Mouse (Mus musculus) cerebellum, postnatal 14 days (tissue): ENCODE measurements around the gene Dbil5.
A peak's percentile ranks its signal among the peaks of the same experiment; 100 is the strongest.
"Not testable (repeated sequence)": the region's sequence is repeated elsewhere in the genome, so short reads cannot be mapped to it uniquely, and the experiment has no call there.

Experiments used
- DNase-seq, 2 experiments: peaks; one replicate each; pipeline ENCODE4 v3.0.0; 2021; ENCODE audit warnings: mixed read lengths in 2 of 2

Dbil5 gene

DNA sequence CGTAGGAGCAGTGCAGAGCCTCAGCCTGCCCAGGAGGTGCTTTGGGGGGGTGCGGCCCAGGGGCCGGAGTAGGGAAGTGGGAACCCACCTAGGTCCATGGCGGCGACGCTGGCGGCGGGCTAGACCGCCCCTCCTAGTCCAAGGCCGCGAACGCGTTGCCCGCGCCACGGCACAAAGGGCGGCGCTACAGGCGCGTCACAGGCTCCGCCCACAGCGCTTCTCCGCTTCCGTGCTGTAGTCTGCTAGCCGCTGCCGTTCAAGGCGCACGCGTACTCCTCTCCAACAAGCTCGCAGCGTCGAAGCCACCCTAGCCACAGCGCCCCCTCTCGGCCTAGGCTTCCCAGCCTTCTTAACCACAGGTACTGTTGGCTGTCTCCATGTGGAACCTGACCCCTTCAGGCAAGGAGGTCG is at the start of gene Dbil5, which contains the start of gene Gemin4:
TSS of gene Dbil5 (plus strand) at position 219 of the 411 bp plus-strand sequence.
TSS of gene Gemin4 (minus strand) at position 275 of the 411 bp plus-strand sequence.
- DNase-seq, result peak; percentile 98 to 99

DNA sequence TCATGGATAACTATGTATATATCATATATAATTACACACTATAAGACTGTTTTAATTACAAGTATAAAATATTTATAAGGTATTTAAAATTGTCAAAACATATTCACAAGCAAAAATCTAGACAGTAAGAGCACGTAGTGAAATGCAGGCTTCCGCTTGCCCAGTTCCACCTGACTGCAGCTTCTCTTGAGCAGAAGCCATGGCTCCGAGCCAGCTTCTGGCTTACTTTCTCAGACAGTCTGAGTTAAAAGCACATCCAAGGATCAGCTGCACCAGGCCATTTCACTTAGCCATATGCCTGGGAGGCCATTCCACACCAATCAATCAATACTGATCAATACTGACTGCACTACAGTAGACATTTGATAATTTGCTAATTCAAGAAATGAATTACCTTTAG is 48.4 kb upstream of the Dbil5 start:
- DNase-seq, result peak; percentile 71 to 73

DNA sequence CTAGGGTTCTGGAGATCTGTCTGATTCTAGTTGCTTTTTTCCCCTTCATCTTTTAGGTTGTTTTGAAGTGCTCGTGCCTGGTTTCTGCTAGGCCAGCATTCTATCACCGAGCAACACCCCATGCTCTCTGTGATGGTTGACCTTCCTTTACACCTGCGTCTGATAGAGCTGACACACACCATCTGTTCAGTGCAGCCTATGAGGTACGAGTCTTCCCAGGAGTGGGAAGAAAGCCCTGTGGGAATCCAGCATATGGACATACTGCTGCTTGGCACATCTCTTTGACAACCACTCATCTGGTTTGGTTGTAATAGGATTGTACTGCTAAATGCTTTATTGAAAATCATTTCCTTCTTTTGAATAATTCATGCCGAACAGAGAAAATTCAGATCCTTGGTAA is 47.2 kb upstream of the Dbil5 start:
- peak; percentile 48 to 70 for DNase-seq

DNA sequence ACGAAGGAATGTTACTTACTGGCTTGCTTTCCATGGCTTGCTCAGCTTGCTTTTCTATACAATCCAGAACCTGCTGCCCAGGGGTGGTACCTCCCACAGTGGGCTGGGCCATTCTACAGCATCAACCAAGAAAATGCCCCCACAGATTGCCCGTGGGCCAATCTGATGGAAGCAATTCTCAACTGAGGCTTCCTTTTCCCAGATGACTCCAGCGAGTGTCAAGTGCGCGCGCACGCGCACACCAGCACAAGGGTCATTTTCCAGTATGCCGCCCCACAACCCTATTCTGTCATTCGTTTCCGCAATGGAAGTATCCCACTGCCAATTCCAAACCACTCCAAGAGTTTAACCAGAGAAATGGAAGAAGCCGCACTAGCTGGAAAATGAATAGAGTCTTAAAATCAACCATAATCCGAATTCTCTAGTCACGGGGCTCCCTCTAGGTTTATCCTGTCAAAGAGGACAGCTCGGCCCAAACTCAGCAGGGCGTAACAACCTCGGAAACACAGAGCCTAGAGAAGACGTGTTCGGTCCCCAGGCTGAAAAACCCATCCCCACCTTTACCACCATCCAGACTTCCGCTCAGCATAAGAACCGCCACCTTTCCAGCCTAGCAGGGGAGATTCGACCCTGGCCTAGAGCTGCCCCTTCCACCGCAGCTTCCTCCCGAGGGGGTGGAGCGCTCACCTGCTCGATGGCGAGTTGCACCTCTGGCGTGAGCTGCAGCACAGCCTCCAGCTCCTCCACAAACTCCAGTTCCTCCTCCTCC is 38.5 kb upstream of the Dbil5 start:
- DNase-seq, result peak; percentile 50 to 56

DNA sequence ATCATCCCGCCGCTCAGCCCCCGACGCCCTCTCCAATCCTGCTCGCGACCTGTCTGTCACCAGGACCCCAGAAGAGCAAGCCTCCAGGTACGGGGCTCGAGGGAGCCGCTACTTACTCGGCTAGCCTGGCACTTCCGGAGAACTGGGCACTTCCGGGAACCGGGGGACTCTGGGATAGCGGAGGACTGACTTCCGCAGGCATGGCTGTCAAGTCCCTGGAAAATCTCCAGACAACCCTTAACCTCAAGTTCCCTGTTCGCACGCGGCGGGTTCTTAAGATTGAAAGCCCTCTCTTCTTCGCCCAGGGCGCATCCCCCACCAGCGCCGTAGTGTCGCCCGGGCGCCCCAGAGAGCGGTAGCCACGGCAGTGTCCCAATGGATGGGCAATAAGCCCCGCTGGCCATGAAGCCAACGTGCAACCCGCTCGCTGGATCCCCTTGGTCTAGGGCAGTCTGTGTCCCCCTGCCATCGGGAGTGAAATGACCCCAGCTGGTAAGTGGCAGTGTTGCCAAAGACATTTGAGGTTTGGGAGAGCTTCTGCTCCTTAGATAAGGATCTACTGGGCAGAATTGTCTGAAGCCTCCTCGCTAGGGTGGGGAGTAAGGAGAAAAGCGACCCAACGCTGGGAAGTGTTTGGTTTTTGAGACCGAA is 37.8 kb upstream of the Dbil5 start, which contains the start of the genes Vps53 and Fam57a:
TSS of gene Vps53 (minus strand) at position 153 of the 651 bp plus-strand sequence.
TSS of gene Fam57a (plus strand) at position 177 of the 651 bp plus-strand sequence.
- DNase-seq, result peak; percentile 90 to 92

DNA sequence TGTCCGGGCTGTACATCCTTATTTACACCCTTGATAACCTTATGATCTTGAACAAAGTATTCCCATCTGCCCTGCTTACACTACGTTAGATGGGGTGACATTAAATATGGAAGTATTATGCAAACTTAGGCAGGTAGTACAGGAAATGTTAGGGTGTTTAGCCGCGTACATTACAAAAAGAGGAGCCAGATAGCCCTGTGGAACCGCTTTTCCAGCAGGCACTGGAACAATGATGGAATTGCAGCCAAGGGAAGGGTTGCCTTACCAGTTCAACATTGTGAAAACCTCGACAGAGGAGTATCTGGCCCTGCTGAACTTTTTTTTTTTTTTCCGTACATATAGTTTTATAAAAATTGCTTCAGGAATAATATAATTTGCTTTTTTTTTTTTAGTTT is 37.3 kb upstream of the Dbil5 start:
- DNase-seq, result peak in 1 of 2 experiments; percentile 26

DNA sequence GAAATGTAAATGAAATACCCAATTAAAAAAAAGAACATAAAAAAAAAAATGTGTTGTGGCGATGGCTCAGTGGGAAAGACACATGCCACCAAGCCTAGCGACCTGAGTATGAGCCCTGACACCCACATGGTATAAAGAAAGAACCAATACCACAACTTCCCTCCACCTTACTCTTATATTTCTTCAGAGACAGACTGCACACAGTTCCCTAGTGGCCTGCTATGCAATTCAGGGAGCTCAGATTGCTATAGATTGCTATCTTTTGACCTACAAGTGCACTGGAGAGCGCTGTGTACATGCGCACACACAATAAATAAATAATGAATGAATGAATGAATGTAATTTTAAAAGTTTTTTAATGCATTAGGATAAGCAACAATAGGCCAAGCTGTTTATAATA is 33.7 kb upstream of the Dbil5 start:
- DNase-seq, result no peak

DNA sequence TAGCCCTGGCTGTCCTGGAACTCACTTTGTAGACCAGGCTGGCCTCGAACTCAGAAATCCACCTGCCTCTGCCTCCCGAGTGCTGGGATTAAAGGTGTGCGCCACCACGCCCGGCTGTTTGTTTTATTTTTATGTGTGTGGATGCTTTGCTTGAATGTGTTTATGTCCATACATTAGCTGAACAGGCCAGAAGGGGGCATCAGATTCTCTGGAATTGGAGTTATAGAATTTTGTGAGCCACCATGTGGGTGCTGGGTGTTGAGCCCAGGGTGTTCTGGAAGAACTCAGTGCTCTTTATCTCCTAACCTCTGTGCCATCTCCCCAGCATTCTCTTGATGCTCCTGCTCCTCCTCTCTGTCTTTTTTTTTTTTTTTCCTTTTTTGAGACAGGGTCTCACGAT is 30.5 kb upstream of the Dbil5 start:
- no peak for DNase-seq

DNA sequence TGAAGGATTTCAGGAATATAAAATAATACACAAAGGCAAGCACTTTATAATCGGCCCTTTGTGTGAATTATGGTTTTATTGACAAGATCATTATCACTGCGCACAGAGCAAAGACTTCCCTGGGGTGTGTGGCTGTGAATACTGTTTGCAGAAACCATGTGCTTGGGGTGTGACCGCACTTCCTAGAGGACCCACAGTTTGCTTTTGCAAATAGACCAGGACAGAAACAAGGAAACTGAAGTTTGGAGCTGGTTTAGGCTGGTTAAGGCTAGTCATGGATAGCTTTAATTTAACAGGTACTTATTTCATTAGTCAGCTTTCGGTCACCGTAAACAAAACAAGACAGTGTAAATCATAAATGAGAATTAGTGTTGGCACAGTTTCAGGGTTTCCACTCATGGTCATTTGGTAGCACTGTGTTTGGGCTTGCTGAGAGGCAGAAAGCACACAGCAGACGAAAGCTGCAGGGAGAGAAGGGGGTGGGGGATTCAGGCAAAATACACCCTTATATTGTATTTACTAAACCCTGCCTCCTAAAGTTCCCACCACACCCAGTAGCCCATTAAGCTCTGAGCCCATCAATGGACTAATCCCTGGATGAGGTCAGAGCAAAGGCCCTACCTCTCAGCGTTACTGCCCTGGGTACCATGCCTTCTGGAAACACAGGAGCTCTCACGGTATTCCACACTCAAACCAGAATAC is 21.0 kb upstream of the Dbil5 start:
- no peak for DNase-seq

DNA sequence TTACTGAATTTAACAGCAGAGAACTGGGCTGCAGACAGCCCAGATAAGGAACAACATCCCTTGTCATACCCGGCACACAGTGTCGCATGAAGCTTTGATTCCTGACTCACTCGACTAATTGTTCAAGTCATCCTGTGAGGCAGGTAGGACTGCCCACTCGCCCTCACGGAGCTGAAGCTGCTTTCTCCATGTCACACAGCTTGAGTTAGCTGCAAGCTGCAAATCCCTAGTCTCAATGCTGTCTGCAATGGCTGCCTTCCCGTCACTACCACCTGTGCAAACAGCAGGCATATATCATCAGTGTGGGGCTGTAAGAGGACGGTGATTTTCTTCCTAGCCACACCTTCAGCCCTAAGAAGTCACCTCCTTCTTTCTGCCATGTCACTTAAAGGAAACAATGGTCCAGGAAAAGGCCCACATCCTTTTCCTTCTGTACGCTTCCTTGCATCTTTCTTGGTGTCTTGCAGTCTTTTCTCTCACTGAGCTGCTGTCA is 20.4 kb upstream of the Dbil5 start:
- DNase-seq, result no peak

DNA sequence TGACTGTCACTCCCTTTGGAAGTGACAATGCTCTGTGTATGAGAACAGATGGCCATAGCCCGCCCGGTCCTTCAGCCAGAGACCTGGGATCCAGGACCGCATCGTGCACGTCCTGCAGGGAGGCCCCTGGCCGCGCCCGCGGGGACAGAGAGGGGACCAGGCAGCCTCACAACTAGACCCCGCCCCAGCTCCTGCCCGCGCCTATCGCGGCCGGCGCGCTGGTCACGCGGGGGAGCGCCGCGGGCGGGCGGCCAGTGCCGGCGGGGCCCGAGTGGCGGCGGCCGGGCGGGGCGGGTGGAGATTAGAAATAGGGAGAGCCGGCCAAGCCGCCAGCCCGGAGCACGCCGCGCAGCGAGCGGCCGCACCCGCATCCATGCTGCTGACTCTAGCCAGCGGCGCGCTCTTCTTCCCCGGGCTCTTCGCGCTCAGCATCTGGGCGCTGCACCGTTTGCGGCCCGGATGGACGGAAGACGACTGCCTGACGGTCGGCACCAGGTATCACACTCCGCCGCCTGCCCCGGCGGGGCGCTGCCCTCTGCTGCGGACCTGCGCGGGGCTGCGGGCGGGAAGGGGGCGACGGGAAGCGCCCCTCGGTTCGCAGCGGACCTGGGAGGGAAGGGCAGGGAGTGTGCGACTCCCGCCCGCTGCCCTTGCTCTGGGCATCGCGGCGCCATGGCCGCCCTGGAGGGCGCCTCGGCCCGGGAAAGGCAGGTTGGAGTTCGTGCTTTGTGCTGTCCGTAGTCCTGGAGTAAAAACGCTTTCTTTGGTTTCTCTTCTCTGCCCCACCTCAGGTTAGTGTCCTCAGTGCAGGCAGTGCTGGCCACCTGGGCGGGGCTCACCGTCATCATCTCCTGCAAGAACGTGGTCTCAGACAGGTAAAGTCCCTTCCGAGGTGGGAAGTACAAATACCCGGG is 15.4 kb upstream of the Dbil5 start:
- DNase-seq, result peak; percentile 89 to 93

DNA sequence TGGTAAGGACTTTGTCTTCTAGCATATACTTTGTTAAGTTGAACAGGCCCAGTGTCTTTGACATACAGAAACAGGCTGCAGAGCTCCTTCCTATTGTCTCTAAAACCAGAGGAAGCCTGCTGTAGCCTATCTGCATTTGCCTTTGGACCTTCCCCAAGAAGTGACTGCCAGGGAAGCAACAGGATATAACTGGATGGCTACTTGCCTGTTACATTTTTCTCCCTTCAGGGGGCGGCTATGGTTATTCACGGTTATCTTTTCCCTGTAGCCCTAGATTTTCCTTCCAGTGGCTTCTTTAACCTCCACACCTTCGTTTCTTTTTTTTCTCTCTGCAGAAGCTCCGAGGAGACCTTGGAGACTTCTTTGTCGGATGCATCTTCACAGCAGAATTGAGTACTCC is 10.6 kb upstream of the Dbil5 start:
- peak; percentile 30 to 44 for DNase-seq

DNA sequence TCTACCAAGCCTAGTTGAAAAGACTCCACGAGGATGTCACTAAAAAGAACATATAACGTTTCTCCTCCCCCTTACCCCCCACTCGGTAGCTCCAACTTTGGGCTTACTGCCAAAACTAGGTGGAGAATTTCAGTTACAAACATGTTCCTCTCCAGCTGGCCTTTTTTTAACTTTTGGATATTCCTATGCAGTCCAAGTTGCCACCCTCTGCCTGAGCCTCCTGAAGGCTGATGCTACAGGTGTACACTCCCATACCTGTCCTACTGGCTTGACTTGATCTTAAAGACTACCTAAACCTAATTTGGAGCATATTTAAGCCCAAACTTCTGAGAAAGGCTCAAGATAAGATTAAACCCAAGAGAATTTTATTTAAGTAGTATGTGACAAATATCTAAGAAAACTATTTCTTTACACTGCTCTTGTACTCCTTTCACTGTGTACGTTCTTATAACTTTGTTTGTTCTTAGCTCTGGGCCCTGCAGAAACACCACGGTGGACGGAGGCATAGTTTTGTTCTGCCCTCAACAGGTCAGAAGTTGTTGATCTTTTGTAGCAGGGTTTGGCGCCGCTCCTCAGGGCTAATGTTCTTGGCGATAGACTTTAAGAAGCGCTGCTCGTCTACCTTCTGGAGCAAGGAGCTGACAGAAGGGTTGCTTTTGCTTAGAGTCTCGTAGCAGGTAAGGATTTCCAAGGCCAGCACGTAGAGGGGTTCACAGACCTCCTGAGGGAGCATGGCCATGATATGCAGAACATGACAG is 7.0 kb upstream of the Dbil5 start:
- no peak for DNase-seq

DNA sequence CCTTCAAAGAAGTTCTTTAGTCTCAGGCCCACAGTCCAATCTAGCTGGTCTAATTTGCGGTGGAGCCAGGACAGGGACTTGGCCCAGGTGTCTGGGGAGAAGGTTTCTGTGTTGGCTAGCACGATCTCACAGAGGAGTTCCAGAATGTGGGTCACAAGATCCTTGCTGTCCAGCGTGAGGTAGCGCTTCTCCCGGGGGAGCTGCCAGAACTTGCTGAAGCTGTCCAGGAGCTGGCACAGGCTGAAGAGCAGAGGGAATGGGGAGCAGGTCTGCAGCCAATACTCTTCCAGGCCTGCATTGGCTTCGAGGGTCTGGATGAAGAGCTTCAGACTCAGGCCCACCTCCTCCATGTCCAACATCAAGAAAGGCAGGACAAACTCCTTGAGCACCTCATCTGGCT is 5.8 kb upstream of the Dbil5 start:
- DNase-seq, result not testable (repeated sequence)

DNA sequence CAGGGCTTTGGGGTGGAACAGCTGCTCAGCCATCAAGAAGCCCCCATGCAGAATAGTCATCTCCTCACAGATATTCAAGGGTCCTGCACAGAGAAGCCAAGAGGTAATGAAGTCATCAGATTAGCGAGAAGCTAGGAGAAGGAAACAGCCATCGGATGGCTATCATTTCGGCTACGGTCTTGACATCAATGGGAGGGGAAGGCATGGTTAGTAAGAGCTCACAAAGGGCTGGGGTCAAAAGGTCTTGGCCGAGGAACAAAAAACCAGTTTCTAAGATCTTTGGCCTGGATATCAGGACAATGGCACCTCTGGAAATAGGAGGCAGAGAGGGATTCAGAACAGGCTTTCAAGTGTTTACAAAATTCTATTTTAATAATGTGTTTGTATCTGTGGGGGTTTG is 3.6 kb upstream of the Dbil5 start:
- no peak for DNase-seq

DNA sequence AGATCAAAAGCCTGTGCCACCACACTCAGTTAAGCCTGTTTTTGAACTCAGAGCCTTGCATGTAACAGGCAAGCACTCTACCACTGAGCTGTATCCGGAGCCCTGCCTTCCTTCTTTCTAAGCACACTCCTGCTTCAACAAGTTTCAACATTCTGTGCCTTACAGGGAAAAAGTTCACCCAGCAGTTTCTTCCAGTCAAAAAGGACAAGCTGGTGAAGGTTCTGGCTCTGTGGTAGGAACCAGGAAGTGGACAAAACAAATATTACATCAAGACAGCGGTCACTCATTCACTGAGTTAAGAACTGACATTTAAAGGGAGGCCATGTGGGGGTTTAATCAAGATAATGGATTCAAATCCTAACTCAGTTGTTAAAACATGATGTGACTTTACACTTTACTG is 2.4 kb upstream of the Dbil5 start:
- DNase-seq, result no peak

DNA sequence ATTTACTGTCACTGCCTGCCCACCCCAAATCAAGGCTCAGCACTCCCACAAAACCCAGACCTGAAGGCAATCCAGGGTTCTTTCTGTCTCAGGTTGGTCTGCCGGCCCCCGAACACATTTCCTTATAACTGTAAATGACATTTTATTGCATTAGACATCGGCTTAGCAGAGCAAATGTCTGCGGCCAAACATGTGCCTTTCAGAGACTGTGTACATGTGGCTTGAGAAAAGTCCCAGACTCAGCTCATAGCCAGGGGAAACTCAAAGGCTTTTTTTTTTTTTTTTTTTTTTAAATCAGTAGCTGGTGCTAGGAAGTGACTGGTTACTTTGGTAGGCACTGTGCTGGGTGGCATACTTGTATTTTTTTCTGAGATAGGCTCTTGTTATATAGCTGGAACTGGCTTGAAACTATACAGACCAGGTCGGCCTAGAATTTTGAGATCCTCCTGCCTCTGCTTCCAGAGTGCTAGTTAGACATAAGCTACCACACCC is 1.3 kb upstream of the Dbil5 start:
- no peak for DNase-seq

DNA sequence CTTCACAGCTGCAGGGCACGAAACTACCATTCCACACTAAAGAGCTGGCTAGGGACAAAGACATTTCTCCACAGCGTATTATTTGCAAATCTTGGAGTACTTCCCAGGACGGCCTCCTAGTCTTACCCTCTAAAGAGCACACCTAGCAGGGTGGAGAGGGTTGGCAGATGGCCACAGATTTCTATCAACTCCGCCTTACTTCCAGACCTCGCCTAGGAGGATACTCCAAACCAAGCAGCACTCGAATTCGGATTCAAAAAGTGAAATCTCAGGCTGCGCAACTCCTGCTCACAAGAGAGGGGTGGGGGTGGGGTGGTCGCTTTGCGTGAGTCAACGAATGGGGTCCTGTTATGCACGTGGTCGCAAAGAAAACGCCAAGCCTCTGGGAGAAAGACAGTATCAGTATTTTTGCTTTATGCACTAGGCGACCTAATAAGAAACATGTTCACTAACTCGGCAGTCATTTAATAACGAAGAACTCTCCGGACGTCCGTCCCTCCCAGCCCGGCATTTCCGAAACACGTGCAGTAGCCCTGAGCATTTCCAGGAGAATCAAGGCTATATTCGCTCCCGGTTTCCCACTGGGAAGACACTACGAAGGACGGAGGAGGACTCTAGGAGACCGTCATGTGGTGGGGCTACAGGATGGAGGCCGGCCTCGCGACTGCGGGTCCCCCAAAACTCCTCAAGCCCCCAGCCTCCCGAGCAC is 573 bp upstream of the Dbil5 start:
- DNase-seq, result peak; percentile 47 to 62

DNA sequence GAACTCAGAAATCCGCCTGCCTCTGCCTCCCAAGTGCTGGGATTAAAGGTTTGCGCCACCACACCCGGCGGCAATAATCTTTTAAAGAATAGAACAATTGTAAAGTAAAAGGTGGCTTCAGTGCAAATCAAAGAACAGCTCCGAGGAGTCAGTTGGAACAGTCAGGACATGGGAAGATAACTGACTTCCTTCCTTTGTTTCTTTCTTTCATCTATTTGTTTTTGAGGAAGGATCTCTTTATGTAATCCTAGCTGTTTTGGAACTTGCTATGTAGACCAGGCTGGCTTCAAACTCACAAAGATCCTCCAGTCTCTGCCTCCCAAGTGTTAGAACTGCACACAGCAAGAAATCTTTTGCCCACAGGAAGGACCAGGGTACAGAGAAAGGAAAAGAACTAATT is 7.2 kb downstream of the Dbil5 start:
- DNase-seq, result no peak

DNA sequence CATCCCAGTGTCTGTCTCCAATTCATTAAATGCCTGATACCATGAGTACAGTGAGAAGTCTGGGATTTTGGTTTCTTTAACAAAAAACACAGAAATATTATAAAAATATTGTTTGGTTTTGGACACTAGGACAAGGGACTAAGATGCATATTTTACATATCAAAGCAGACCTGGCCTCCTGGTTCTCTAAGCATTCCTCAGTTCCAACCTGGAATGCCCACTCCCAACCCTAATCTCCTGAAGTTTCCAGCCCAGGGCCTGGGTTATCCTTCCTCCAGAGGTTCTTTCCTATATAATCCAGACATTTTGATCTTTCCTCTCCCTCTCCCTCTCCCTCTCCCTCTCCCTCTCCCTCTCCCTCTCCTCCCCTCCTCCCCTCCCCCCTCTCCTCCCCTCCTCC is 7.6 kb downstream of the Dbil5 start:
- no peak for DNase-seq

DNA sequence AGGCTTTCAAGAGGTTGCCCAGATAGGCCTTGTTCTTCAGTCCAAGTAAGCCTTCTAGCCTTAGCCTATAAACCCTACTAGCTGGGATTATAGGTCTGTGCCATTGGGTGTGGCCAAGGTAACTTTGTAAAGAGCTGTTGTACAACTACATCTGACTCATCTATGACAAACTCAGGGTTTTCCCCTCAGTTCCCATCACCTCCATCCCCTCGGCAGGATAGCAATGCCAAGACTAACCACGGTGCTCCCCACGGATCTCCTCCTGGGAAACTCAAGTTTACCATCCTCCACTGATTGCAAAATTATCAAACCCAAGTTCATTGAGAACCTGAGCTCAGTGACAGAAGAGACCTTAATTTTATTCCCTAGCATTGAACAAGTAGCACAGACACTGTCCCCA is 18.7 kb downstream of the Dbil5 start:
- no peak for DNase-seq
